Mouse (Mus musculus): ENCODE data around the gene Creb3l4.
"Not testable (repeated sequence)": the region's sequence is repeated elsewhere in the genome, so short reads cannot be mapped to it uniquely, and the experiment has no call there.

The Creb3l4 gene

DNA sequence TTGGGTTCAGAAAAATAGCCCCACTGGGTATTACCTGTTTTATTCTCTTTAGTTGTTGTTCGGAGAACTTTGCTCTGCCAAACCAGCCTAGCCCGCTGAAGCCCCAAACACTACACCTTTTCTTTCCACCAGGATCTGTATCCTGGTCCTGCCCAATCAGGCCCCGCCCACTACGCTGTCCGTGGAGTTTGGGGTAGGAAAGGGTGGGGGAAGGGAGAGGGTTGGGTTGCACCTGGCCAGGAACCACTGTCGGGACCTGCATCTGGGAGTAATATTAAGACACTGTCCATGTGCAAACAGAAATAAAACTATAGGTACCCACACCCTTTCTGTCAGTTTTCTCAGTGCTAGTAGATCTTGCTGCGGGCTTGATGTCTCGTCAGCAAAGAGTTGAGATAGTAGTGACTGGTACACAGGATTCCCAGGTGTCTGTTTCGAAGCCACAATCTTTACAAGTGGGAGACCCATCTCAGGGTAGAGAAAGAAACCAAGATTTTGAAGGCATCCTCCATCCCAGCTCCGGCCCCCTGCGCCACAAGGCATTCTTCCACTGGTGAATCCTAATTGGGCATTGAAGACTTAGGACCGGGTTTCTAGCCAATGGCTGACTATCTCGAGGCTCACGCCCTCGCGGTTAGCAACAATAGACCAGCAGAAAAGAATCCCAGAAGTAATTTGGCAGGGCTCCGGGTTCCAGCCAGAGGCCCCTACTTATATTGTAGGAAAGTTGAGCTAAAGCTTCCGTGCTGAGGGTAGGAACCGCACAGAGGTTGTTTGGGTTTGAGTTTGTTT, at the start of gene Creb3l4:
Gene Creb3l4, minus strand, starts transcription at position 529 of the 792 bp plus-strand sequence.
- no peak for DNase-seq (ENCODE audit: low read depth, low spot score)

GRCm38 (mm10) chr3:90292345-90293275, 49.3 kb upstream of the Creb3l4 start, which contains the start of gene Gatad2b:
Gatad2b (plus strand) TSS chr3:90293178.
- peak; percentile 99 for DNase-seq (ENCODE audit: low read depth, low spot score)

- DNase-seq (ENCODE audit: low read depth, low spot score) = no peak
These were observed 48.7 kb upstream of the Creb3l4 start for GRCm38 (mm10) chr3:90291982-90292344.

GRCm38 (mm10) chr3:90290602-90291001, 47.3 kb upstream of the Creb3l4 start:
- no peak for DNase-seq (ENCODE audit: low read depth, low spot score)

DNA sequence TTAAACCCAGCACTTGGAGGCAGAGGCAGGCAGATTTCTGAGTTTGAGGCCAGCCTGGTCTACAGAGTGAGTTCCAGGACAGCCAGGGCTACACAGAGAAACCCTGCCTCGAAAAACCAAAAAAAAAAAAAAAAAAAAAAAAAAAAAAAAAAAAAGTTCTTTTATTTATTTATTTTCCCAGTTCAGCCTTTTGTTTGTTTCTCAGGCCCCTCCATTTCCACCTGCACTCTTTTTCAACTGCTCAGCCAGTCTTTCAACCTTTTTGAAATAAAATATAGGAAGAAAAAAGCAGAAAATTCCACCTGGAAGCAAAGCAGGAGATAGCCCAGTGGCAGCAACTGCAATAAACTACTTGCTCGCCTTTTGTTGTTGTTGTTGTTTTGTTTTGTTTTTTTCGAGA, 46.1 kb upstream of the Creb3l4 start:
- DNase-seq (ENCODE audit: low read depth, low spot score) = not testable (repeated sequence)

GRCm38 (mm10) chr3:90284150-90284549, 40.8 kb upstream of the Creb3l4 start:
- DNase-seq (ENCODE audit: low read depth, low spot score) = no peak

GRCm38 (mm10) chr3:90280708-90281107, 37.4 kb upstream of the Creb3l4 start:
- DNase-seq (ENCODE audit: low read depth, low spot score) = no peak

GRCm38 (mm10) chr3:90279743-90280142, 36.4 kb upstream of the Creb3l4 start:
- no peak for DNase-seq (ENCODE audit: low read depth, low spot score)

DNA sequence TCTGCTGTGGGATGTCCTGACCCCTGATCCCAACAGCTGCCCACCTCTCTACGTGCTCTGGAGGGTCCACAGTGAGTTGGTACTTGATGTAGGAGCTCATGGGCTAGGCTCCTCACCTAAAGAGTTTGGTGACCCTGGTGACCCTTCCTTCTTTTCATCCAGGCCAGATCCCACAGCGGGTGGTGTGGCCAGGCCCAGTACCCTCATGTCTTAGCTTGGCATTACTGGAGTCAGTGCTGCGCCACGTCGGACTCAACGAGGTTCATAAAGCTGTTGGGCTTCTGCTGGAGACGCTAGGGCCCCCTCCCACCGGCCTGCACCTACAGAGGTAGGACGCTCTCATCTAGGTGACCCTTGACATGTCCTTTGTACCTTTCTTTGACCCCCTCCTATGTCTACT, 35.9 kb upstream of the Creb3l4 start:
- DNase-seq (ENCODE audit: low read depth, low spot score) = no peak

DNA sequence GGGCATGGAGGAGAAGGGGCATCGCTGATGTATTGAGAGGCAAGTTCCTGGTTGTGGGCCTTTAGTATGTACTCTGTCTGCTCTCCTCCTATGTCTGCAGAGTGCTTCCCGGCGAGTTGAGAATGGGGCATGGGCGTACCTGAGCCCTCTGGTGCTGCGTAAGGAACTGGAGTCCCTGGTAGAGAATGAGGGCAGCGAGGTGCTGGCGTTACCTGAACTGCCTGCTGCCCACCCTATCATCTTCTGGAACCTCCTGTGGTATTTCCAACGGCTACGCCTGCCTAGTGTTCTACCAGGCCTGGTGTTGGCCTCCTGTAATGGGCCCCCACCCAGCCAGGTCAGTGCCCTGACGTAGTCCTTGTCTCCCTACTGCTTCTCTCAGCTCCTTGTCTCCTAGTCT, 34.9 kb upstream of the Creb3l4 start:
- DNase-seq (ENCODE audit: low read depth, low spot score) = no peak

GRCm38 (mm10) chr3:90277793-90278192, 34.5 kb upstream of the Creb3l4 start:
- no peak for DNase-seq (ENCODE audit: low read depth, low spot score)

DNA sequence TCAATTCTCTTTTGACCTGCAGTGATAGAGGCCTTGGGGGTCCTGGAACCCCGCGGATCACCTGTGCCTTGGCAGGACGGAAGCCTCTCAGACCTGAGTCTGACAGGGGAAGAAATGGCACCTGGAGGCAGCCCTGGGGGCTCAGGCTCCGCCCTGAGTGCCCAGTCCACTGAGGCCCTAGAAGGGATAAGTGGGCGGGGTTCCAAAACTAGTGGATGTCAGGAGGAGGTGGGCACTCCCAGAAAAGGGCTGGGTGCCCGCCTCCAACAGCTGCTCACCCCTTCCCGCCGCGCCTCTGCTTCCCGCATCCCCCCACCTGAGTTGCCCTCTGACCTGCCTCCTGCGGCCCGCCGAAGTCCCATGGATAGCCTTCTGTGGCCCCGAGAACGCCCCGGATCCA, 33.5 kb upstream of the Creb3l4 start:
- DNase-seq (ENCODE audit: low read depth, low spot score) = no peak

GRCm38 (mm10) chr3:90275286-90275685, 32.0 kb upstream of the Creb3l4 start:
- no peak for DNase-seq (ENCODE audit: low read depth, low spot score)

GRCm38 (mm10) chr3:90273855-90274254, 30.5 kb upstream of the Creb3l4 start:
- no peak for DNase-seq (ENCODE audit: low read depth, low spot score)

DNA sequence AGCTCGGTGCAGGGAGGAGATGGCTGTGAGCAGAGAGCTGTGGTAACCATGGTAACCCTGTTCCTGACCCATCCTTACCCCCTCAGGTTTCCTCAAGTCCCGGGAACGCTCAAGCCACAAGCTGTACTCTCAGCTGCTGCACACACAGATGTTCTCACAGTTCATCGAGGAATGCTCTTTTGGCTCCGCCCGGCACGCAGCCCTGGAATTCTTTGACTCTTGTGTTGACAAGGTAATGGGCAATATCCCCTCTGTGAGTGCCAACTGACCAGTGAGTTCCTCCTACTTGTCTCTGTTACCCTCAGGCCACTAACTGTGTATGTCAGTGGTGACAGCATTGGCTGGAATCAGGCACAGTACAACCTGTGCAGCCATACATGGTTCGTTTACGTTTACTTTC, 28.9 kb upstream of the Creb3l4 start:
- no peak for DNase-seq (ENCODE audit: low read depth, low spot score)

GRCm38 (mm10) chr3:90270784-90271183, 27.5 kb upstream of the Creb3l4 start:
- no peak for DNase-seq (ENCODE audit: low read depth, low spot score)

DNA sequence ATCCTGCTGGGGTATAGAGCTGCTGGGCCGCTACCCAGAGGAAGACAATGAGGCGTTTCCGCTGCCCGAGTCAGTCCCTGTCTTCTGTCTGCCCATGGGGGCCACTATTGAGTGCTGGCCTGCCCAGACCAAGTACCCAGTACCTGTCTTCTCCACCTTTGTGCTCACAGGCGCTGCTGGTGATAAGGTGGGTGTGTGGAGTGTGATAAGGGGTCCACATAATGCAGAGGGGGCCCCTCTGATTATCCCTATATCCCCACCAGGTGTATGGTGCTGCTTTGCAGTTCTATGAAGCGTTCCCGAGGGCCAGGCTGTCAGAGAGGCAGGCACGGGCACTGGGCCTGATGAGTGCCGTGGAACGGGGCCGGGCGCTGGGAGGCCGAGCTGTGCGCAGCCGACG, 25.7 kb upstream of the Creb3l4 start:
- no peak for DNase-seq (ENCODE audit: low read depth, low spot score)

GRCm38 (mm10) chr3:90268190-90268589, 24.9 kb upstream of the Creb3l4 start:
- DNase-seq (ENCODE audit: low read depth, low spot score) = no peak

DNA sequence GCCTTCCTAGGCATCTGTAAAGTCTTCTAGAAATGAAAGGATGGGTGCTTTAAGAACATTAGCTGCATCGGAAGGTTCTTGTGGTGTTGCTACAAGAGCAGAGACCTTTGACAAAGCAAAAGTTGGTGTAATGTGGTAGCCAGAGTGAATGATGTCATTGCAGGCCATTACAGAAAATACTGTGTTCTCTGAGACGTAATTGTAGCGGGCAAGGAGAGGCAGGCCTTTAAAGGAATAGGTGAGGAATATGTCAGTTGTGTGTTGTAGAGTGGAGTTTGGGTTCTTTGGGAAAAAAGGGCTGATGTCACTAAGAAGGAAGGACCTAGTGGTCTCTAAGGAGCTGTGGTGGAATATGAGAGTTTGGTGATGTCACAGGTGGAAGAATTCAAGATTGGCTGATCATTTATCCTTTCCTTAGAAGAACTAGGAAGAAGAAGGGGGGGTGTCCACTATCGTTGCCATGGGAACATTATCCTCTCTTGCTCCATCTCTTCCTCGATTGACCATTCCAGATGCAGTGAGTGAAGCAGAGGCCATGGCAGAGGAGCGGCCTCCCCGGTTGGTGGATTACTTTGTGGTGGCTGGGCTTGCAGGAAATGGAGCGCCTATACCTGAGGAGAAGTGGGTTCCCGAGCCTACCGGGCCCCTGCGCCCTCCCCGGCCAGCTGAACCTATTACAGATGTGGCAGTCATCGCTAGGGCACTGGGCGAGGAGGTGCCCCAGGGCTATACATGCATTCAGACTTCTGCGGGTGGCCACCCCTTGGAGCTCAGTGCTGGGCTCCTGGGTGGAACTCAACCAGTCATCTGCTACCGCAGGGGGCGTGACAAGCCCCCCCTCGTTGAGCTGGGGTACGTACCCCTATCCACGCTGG, 23.8 kb upstream of the Creb3l4 start:
- peak; percentile 48 for DNase-seq (ENCODE audit: low read depth, low spot score)

GRCm38 (mm10) chr3:90265932-90266741, 22.8 kb upstream of the Creb3l4 start:
- DNase-seq (ENCODE audit: low read depth, low spot score) = peak; percentile 78

All from CD4-positive, CD25-positive, alpha-beta regulatory T cell, adult 2 months (primary cell).